Mouse (Mus musculus) granulocyte monocyte progenitor cell, adult 5-6 weeks (primary cell): ENCODE data around the gene Med22. TPM values are rescaled to one million over a fixed set of nuclear protein-coding genes. Genes with fewer than 3 reads are reported as not detected.
"Not testable (repeated sequence)": the region's sequence is repeated elsewhere in the genome, so short reads cannot be mapped to it uniquely, and the experiment has no call there.

ENCODE experiments used
- ATAC-seq: replicated peaks from 2 replicates; pipeline ENCODE4 v1.8.0; 2016; ENCODE audit warnings: mild to moderate bottlenecking, moderate TSS enrichment, inconsistent platforms; ENCODE audit not compliant: poor library complexity, severe bottlenecking
- total RNA-seq, 2 experiments: library from RNA; stranded (forward) in 1 of 2; stranded (reverse) in 1 of 2; fragments of 200-712, 200-1000 nt in 1 of 2; fragments of >200 nt in 1 of 2; fragmentation: Nextera tagmentation in 1 of 2; gene quantifications; 2 replicates each; pipeline ENCODE4 v1.2.3; 2014 to 2017

The Med22 gene
- total RNA-seq, 2 experiments from 2014 or later, result 16.7 to 19.0 TPM

DNA sequence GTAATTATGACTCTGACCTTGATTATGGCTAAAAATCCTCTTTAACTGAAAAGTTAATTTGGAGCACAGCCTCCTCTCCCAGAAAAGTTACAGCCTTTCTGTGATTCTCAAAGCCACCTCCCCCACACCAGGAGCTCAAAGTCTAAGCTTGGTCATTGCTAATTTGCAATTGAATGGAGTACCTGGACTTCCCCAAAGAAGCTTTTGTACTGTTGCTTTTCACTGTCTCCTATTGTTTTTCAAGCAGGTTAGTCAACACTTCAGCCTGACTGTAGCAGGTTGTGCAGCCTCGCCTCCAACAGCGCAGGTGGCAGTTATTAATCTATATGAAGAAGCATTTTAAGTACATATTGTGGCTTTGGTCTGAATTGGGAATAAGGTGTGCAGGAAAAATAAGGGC, 24.9 kb downstream of the Med22 start:
- ATAC-seq, result not testable (repeated sequence)

- no peak for ATAC-seq
Observed at GRCm38 (mm10) chr2:26878571-26878970, 31.9 kb downstream of the Med22 start.

DNA sequence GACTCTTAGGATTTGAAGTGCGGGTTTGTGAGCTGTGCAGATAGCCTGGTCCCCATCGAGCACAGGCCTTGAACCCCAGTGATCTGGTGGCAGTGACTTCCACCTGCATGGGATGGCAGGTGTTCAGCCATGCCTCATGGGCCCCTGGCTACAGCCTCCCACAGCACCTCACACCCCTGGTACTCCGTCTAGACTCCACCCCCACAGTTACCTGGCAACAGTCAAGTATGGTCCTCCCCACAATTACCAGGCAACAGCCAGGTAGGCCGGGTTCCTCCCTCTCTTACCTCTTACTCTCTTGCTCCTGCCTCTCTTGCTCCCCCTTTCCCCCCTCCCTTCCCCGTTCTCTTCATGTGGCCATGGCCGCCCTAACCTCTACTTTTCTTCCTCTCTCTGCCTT, 39.8 kb downstream of the Med22 start:
- ATAC-seq, result no peak

- no peak for ATAC-seq
Observed at GRCm38 (mm10) chr2:26864879-26865278, 45.6 kb downstream of the Med22 start, which contains the start of gene Abo. TSS of gene Abo (minus strand) at chr2:26864979.

DNA sequence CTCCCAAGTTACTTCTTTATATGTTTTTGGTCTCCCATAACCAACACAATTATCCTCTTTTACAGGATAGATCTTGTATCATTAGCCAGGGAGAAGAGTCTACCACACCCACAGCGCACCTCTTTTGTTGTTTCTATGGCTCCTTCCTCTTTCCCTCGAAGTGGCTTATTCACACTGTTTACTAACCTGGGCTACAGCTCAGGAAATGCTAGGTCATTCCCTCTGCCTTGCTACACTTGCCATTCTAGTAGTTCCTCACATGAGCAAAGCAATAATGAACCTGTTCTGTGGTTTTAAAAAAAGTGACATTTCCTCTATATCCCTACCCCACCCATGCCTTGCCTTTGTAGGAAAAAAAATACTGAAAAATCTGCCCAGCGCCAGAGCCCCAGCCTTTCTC, 47.6 kb downstream of the Med22 start:
- ATAC-seq, result peak; percentile 42

Other genes with a start within 250 kb of the Med22 start
- not detected in 2 replicates for gene Lcn4, start 239.4 kb downstream of the Med22 start, total RNA-seq (2014; fragmentation: Nextera tagmentation)
- gene Lcn4, start 239.4 kb downstream of the Med22 start, total RNA-seq (2017), result not detected in 2 replicates
- not detected in 2 replicates for gene Abo, start 45.7 kb downstream of the Med22 start, total RNA-seq (2014; fragmentation: Nextera tagmentation)
- gene Abo, start 45.7 kb downstream of the Med22 start, total RNA-seq (2017), result not detected in 2 replicates
- gene Surf6, start 7.8 kb downstream of the Med22 start, total RNA-seq (2014; fragmentation: Nextera tagmentation), result 21.7 and 22.5 TPM in 2 replicates
- 53.0 and 55.7 TPM in 2 replicates for gene Surf6, start 7.8 kb downstream of the Med22 start, total RNA-seq (2017)
- 2,412 and 2,423 TPM in 2 replicates for gene Rpl7a, start 87 bp upstream of the Med22 start, total RNA-seq (2014; fragmentation: Nextera tagmentation)
- 2,233 and 2,391 TPM in 2 replicates for gene Rpl7a, start 87 bp upstream of the Med22 start, total RNA-seq (2017)
- 42.8 and 48.8 TPM in 2 replicates for gene Surf2, start 5.7 kb upstream of the Med22 start, total RNA-seq (2014; fragmentation: Nextera tagmentation)
- gene Surf2, start 5.7 kb upstream of the Med22 start, total RNA-seq (2017), result 72.9 and 77.2 TPM in 2 replicates
- 46.4 and 74.7 TPM in 2 replicates for gene Surf1, start 5.9 kb upstream of the Med22 start, total RNA-seq (2014; fragmentation: Nextera tagmentation)
- 40.0 and 75.4 TPM in 2 replicates for gene Surf1, start 5.9 kb upstream of the Med22 start, total RNA-seq (2017)
- 177 and 217 TPM in 2 replicates for gene Surf4, start 23.3 kb upstream of the Med22 start, total RNA-seq (2014; fragmentation: Nextera tagmentation)
- gene Surf4, start 23.3 kb upstream of the Med22 start, total RNA-seq (2017), result 107 and 110 TPM in 2 replicates
- 2.2 and 2.9 TPM in 2 replicates for gene Stkld1, start 23.4 kb upstream of the Med22 start, total RNA-seq (2014; fragmentation: Nextera tagmentation)
- gene Stkld1, start 23.4 kb upstream of the Med22 start, total RNA-seq (2017), result 0.09 TPM in 1 of 2 replicates, not detected in the other
- 42.4 and 47.6 TPM in 2 replicates for gene Rexo4, start 53.7 kb upstream of the Med22 start, total RNA-seq (2014; fragmentation: Nextera tagmentation)
- gene Rexo4, start 53.7 kb upstream of the Med22 start, total RNA-seq (2017), result 75.2 and 84.7 TPM in 2 replicates
- not detected in 2 replicates for gene Adamts13, start 62.7 kb upstream of the Med22 start, total RNA-seq (2014; fragmentation: Nextera tagmentation)
- 0.04 TPM in 1 of 2 replicates, not detected in the other for gene Adamts13, start 62.7 kb upstream of the Med22 start, total RNA-seq (2017)
- gene Cacfd1, start 99.2 kb upstream of the Med22 start, total RNA-seq (2014; fragmentation: Nextera tagmentation), result 15.5 and 18.8 TPM in 2 replicates
- gene Cacfd1, start 99.2 kb upstream of the Med22 start, total RNA-seq (2017), result 1.6 and 3.5 TPM in 2 replicates
- 4.6 and 7.5 TPM in 2 replicates for gene Slc2a6, start 117.3 kb upstream of the Med22 start, total RNA-seq (2014; fragmentation: Nextera tagmentation)
- 2.6 and 4.0 TPM in 2 replicates for gene Slc2a6, start 117.3 kb upstream of the Med22 start, total RNA-seq (2017)
- gene Mymk, start 161.5 kb upstream of the Med22 start, total RNA-seq (2014; fragmentation: Nextera tagmentation), result not detected in 2 replicates
- gene Mymk, start 161.5 kb upstream of the Med22 start, total RNA-seq (2017), result not detected in 2 replicates
- gene Adamtsl2, start 168.7 kb upstream of the Med22 start, total RNA-seq (2014; fragmentation: Nextera tagmentation), result not detected in 2 replicates
- gene Adamtsl2, start 168.7 kb upstream of the Med22 start, total RNA-seq (2017), result not detected in 2 replicates
- gene Fam163b, start 231.8 kb upstream of the Med22 start, total RNA-seq (2014; fragmentation: Nextera tagmentation), result not detected in 2 replicates
- gene Fam163b, start 231.8 kb upstream of the Med22 start, total RNA-seq (2017), result not detected in 2 replicates